Mouse (Mus musculus) liver, embryonic 12.5 days (tissue): ENCODE measurements at regions not wholly inside any gene's neighbourhood (a gene's known extent, or its start where the extent isn't known, plus 50 kb on each side); places are given as distances from the start of the nearest gene placed in this dataset.

Experiments
- ATAC-seq: fragments of 200-750 bp; cut with Nextera tagmentation; 2 replicates; pipeline ENCODE4 v1.8.0; 2017; ENCODE audit warnings: moderate number of reproducible peaks, mild to moderate bottlenecking, moderate library complexity
- H3K27ac ChIP-seq: fragments of 300-500 bp; sonication (generic); 2 replicates; pipeline ENCODE4 v1.5.1; 2016; ENCODE audit warnings: mild to moderate bottlenecking
- H3K27me3 ChIP-seq: fragments of 300-500 bp; sonication (generic); replicated peaks from 2 replicates; pipeline ENCODE4 v1.6.1; 2016; ENCODE audit warnings: mild to moderate bottlenecking, moderate library complexity
- H3K36me3 ChIP-seq: fragments of 300-500 bp; sonication (generic); 2 replicates; pipeline ENCODE4 v1.6.1; 2016; ENCODE audit warnings: mild to moderate bottlenecking, moderate library complexity
- H3K4me1 ChIP-seq: fragments of 300-500 bp; sonication (generic); 2 replicates; pipeline ENCODE4 v1.6.1; 2016
- H3K4me2 ChIP-seq: fragments of 300-500 bp; sonication (generic); 2 replicates; pipeline ENCODE4 v1.6.1; 2016; ENCODE audit warnings: mild to moderate bottlenecking, moderate library complexity
- H3K4me3 ChIP-seq: fragments of 300-500 bp; sonication (generic); 2 replicates; pipeline ENCODE4 v1.5.1; 2016; ENCODE audit warnings: mild to moderate bottlenecking, moderate library complexity
- H3K9ac ChIP-seq: fragments of 300-500 bp; sonication (generic); 2 replicates; pipeline ENCODE4 v1.6.1; 2016; ENCODE audit warnings: mild to moderate bottlenecking, moderate library complexity
- H3K9me3 ChIP-seq: fragments of 300-500 bp; sonication (generic); replicated peaks from 2 replicates; pipeline ENCODE4 v1.6.1; 2016; ENCODE audit warnings: mild to moderate bottlenecking, moderate library complexity
- WGBS: fragments of 180-500 bp; shearing (Covaris S2); methylation state at CpG from one replicate; pipeline ENCODE4 v1.1.7; 2016; ENCODE audit not compliant: insufficient replicate concordance; 5-methylcytosine and 5-hydroxymethylcytosine counted together

DNA sequence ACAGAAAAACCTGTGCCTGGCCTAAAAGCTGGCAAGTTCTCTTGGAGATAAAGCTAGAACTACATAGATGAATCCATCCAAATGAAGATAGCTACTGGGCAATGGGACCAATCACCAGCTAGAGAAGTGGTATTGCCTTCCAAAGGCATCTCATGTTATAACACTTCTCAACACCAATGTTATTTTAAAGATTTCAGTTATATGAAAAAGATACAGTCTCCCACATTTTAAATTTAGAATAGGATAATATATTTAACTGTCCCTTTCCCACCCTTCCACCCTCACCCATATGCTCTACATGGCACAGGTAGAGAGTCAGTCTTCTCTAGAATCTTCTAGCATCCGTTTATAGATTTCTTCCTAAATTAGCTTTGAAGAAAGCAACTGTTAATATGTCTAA is 87.6 kb upstream of the Pou6f2 start:
- no peak overlapping the region for H3K9ac ChIP-seq
- H3K9me3 ChIP-seq = no peaks in the 10 kb centered on the region
- no peak overlapping the region for H3K4me3 ChIP-seq
- no peak for ATAC-seq
- no peaks in the 10 kb centered on the region for H3K27me3 ChIP-seq
- no peaks in the 10 kb centered on the region for H3K4me1 ChIP-seq
- no peak overlapping the region for H3K4me2 ChIP-seq
- WGBS = 60% methylated on average over 1 of the region's 1 CpGs
- no peaks in the 10 kb centered on the region for H3K36me3 ChIP-seq
- no peak overlapping the region for H3K27ac ChIP-seq

DNA sequence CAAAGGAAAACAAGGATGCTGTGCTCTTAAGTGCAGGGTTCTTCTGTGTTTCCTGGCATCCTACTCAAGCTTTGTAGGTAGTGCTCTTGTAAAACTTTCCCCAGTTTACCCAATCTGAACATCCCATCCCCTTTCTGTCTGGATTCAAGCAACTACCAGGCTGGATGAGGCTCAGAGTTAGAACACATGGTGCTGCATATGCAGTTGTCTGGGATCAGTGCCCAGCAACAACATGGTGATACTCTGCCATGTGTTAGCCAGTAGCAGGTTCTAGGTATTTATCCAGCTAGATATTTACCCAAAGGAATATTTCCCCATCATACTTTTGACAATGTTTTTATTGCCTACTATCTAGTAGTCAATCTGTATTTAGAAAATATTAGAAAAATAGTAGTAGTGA is 78.8 kb upstream of the Pou6f2 start:
- no peaks in the 10 kb centered on the region for H3K27me3 ChIP-seq
- no peak overlapping the region for H3K27ac ChIP-seq
- H3K36me3 ChIP-seq = no peaks in the 10 kb centered on the region
- no peak overlapping the region for H3K4me3 ChIP-seq
- H3K4me2 ChIP-seq = no peak overlapping the region
- no peak overlapping the region for H3K9ac ChIP-seq
- no peaks in the 10 kb centered on the region for H3K9me3 ChIP-seq
- H3K4me1 ChIP-seq = no peaks in the 10 kb centered on the region
- ATAC-seq = no peak

DNA sequence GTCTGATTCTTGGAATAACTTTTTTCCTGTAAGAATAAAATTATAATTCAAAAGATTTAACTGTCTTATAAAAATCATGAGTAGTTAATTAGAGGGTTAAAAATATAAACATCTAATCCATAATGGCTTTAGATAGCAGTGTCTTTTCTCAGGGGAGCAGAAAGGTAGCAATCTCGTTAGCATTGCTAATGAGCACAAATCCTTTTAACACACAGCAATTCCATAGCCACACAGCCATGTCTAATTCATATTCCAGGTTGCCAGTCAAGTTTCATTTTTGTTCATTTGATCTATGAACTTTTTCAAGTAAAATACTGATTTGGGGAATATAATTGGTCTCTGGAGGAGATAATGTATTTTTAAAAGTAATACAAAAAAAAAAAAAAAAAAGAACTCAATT is 74.0 kb upstream of the Pou6f2 start:
- Histone ChIP-seq H3K27me3 (no peaks in the 10 kb centered on the region), H3K4me3 (no peak overlapping the region), H3K9ac (no peak overlapping the region), H3K4me2 (no peak overlapping the region), H3K27ac (no peak overlapping the region), H3K4me1 (no peaks in the 10 kb centered on the region), H3K36me3 (no peaks in the 10 kb centered on the region), H3K9me3 (no peaks in the 10 kb centered on the region)
- ATAC-seq = no peak
- WGBS = 54% methylated on average over 1 of the region's 1 CpGs

DNA sequence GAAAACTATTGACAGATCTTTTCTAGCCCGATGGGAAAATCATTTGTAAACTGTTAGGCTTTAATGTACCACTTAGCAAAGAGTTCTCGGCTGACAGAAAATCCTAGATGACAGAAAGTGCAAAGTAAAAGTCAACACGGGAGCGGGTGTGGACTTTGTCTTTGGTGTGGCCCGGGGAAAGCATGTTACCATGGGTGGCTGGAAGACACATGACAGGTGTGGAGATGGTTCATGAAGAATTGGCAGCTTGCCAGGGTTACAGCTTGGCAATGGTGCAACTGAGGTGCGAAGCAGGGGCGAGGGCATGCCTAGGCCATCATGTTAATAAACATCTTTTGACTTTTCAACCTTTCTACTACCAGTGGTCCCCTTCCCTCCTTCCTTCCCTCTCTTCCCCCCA is 68.4 kb upstream of the Pou6f2 start:
- 77% methylated on average over 7 of the region's 7 CpGs for WGBS
- Histone ChIP-seq H3K4me2 (no peak overlapping the region), H3K9me3 (no peaks in the 10 kb centered on the region), H3K27me3 (no peaks in the 10 kb centered on the region), H3K4me3 (no peak overlapping the region), H3K4me1 (no peaks in the 10 kb centered on the region), H3K9ac (no peak overlapping the region), H3K36me3 (no peaks in the 10 kb centered on the region), H3K27ac (no peak overlapping the region)
- ATAC-seq = no peak

DNA sequence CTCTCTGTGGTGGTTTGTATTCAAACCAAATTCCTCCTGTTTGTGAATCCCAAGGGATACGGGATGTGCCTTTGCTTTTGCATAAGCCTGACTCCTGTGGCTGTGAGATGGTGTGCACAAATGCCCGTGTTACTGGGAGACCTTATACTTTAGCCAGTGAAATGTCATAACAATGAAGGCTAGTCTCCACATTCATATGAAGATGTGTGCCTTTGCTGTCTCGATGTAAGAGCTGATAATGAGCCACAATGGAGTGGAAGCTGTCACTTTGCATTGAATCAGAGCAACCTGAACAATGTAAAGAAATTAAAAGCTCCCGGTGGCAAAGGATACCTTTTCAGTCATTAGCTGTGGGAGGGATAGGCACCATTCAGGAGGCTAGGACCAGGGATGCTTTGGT is 64.7 kb upstream of the Pou6f2 start:
- no peaks in the 10 kb centered on the region for H3K4me1 ChIP-seq
- no peak for ATAC-seq
- 46% methylated on average over 4 of the region's 4 CpGs for WGBS
- H3K9ac ChIP-seq = no peak overlapping the region
- no peaks in the 10 kb centered on the region for H3K36me3 ChIP-seq
- no peaks in the 10 kb centered on the region for H3K9me3 ChIP-seq
- no peak overlapping the region for H3K27ac ChIP-seq
- no peaks in the 10 kb centered on the region for H3K27me3 ChIP-seq
- no peak overlapping the region for H3K4me3 ChIP-seq
- no peak overlapping the region for H3K4me2 ChIP-seq

DNA sequence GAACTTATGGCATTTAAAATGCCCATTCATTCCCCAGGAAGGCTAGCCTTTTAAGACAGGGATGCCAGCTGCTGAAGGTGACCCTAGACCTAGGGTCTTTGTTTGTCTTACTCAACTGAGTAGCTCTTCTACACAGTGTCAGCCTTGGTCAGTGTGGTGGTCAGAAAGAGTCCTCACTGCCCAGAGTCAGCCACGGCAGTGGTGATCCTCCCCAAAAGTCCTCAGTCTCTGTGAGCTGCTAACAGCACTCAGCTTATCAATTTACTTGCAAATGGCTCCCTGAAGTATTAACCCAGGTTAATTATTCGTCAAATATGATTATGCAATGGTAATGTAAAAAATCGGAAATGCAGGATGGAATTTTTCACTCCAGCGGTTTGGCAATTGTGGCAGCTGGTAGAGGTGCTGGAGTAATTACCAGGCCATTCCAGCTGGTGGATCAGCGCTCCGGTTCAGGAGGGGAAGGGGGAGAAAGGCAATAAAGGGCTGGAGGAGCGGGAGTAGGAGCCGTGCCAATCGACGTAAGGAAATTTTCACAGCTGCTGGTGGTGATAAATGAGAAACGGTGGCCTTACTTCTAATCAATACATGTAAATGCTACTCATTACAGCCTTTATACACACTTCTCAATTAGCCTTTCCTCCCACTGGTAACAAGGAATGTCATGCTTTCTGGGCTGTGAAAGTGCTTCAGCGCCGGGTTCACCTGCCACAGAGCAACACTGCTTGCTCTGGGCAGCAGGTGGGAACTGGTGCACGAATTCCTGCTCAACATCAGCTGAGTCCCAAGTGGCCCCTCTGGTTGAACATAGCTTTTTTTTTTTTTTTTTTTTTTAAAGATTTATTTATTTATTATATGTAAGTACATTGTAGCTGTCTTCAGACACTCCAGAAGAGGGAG is 60.1 kb upstream of the Pou6f2 start:
- H3K36me3 ChIP-seq = no peaks in the 10 kb centered on the region
- 56% methylated on average over 14 of the region's 14 CpGs for WGBS
- no peaks in the 10 kb centered on the region for H3K4me1 ChIP-seq
- no peaks in the 10 kb centered on the region for H3K9me3 ChIP-seq
- H3K4me2 ChIP-seq = no peak overlapping the region
- no peak overlapping the region for H3K27ac ChIP-seq
- no peak for ATAC-seq
- H3K9ac ChIP-seq = no peak overlapping the region
- no peaks in the 10 kb centered on the region for H3K27me3 ChIP-seq
- H3K4me3 ChIP-seq = no peak overlapping the region
